Mouse (Mus musculus) fat pad, adult 2 months (tissue): ENCODE results near the gene Gm15080.
"Not testable (repeated sequence)": the region's sequence is repeated elsewhere in the genome, so short reads cannot be mapped to it uniquely, and the experiment has no call there.

Experiments
- DNase-seq: peaks from one replicate; pipeline ENCODE4 v3.0.0-alpha.2; 2011; ENCODE audit warnings: low read depth, low spot score; ENCODE audit errors: extremely low read depth

Gm15080 gene

GRCm38 (mm10) chrX:147992693-147993092 is at the start of gene Gm15080:
Gene Gm15080, plus strand, starts transcription at chrX:147992993.
- not testable (repeated sequence) for DNase-seq
